Mouse (Mus musculus) ES-E14 (cell line): ENCODE measurements at regions not wholly inside any gene's neighbourhood (a gene's known extent, or its start where the extent isn't known, plus 50 kb on each side); places are given as distances from the start of the nearest gene placed in this dataset.

ENCODE experiments used
- CHD2 ChIP-seq: IDR thresholded peaks from 2 replicates; pipeline ENCODE4 v1.6.1; 2014; ENCODE audit warnings: mild to moderate bottlenecking, low read depth, low read length, inconsistent platforms
- HCFC1 ChIP-seq: IDR thresholded peaks from 2 replicates; pipeline ENCODE4 v1.6.1; 2012; ENCODE audit warnings: low read length, inconsistent platforms, borderline replicate concordance; ENCODE audit not compliant: insufficient read depth
- ZC3H11A ChIP-seq: IDR thresholded peaks from 2 replicates; pipeline ENCODE4 v1.6.1; 2012; ENCODE audit warnings: low read depth, mild to moderate bottlenecking, inconsistent platforms, low read length, borderline replicate concordance
- ZNF384 ChIP-seq: IDR thresholded peaks from 2 replicates; pipeline ENCODE4 v1.6.1; 2012; ENCODE audit warnings: low read depth, low read length, inconsistent platforms

DNA sequence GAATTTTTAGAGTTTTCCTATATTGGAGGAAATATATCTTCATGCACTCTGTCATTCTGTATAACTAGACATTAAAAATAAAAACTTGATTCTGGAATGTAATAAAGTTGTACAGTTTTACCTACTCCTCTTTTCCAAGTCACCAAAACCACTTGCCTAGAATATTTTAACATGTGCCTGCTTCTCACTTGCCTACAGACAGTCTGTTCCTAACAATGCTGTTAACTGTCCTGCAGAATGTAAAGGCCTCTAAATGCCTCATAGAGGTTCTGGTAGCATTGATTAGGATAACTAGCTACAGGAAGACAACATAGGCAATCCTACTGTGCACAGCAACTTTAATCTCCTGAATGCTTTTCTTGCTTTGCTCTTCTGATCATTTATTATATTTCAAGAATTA, 614.9 kb upstream of the Pcdh7 start:
- TF ChIP-seq CHD2 (no peak), HCFC1 (no peak), ZC3H11A (no peak), ZNF384 (no peak)
